In genomic region chr1:157417861-157418260, GRCm38 (mm10) we compare ENCODE assay signal across 11 mouse cellular contexts. TPM values are rescaled to one million over a fixed set of nuclear protein-coding genes. Genes with fewer than 3 reads are reported as not detected.
A peak's percentile ranks its signal among the peaks of the same experiment; 100 is the strongest.
DNase-seq lines count a peak whose midpoint lies in the region; ATAC-seq and TF ChIP-seq lines count a peak whose summit lies in the region.
"Had no signal": no experiment of that assay in that cellular context is flagged by ENCODE, and none has a peak within 500 bp of the region (broad histone marks: within the 10 kb centered on the region; RNA-seq: fewer than 3 reads in every experiment).

No protein-coding gene starts in this region.

- H3K27ac ChIP-seq in neural tube, embryonic 15.5 days (replicated peaks) = 0 out of 2 replicates have a peak overlapping the region, but pooled peaks have one; percentile 9
- 0 out of 2 replicates have a peak overlapping the region, but pooled peaks have one; percentile 30 for H3K27ac ChIP-seq in stomach, postnatal 0 days (replicated peaks)
- H3K27ac ChIP-seq in hindbrain, postnatal 0 days = no peak overlapping the region
- H3K27ac ChIP-seq: limb, embryonic 15.5 days had no signal

- H3K4me3 ChIP-seq in neural tube, embryonic 15.5 days (replicated peaks) = no peak overlapping the region
- H3K4me3 ChIP-seq in stomach, postnatal 0 days (ENCODE audit: low read depth, low read length) = no peak overlapping the region
- H3K4me3 ChIP-seq in hindbrain, postnatal 0 days (ENCODE audit: low read length) = no peak overlapping the region
- H3K4me3 ChIP-seq: limb, embryonic 15.5 days had no signal

- TF ChIP-seq EP300 in stomach, postnatal 0 days (optimal IDR thresholded peaks at IDR 0.05) = no peak

- no peaks in the 10 kb centered on the region for H3K9me3 ChIP-seq in neural tube, embryonic 15.5 days (replicated peaks)
- no peaks in the 10 kb centered on the region for H3K9me3 ChIP-seq in stomach, postnatal 0 days (ENCODE audit: control insufficient read depth, low read length)
- H3K9me3 ChIP-seq in hindbrain, postnatal 0 days (ENCODE audit: low read length) = no peaks in the 10 kb centered on the region
- H3K9me3 ChIP-seq: limb, embryonic 15.5 days had no signal

- no peak for ATAC-seq in neural tube, embryonic 15.5 days (ENCODE audit: low FRiP score)
- no peak for ATAC-seq in stomach, postnatal 0 days (ENCODE audit: low FRiP score, low TSS enrichment)
- no peak for ATAC-seq in hindbrain, postnatal 0 days
- ATAC-seq: hindbrain, embryonic 16.5 days; Patski had no signal

- H3K4me2 ChIP-seq in neural tube, embryonic 15.5 days = no peak overlapping the region
- H3K4me2 ChIP-seq in stomach, postnatal 0 days (replicated peaks; ENCODE audit: low read depth) = no peak overlapping the region
- H3K4me2 ChIP-seq in hindbrain, postnatal 0 days (ENCODE audit: low read depth, low read length) = no peak overlapping the region
- H3K4me2 ChIP-seq: limb, embryonic 15.5 days had no signal

- DNase-seq in adrenal gland, adult (ENCODE audit: inconsistent age in 2 of 2, low spot score in 1 of 2) = peak; percentile 14 to 42
- DNase-seq in adrenal gland, adult 2 months = no peak
- DNase-seq in neural tube, embryonic 10.5 days (ENCODE audit: extremely low spot score, low spot score) = no peak
- DNase-seq in kidney, postnatal 14 days = peak; percentile 44
- no peak for DNase-seq in stomach, postnatal 0 days (ENCODE audit: low spot score)
- no peak for DNase-seq in hindbrain, postnatal 0 days (ENCODE audit: low spot score)
- no peak for DNase-seq in adipocyte (ENCODE audit: low spot score)

- H3K9ac ChIP-seq in neural tube, embryonic 15.5 days (replicated peaks) = no peak overlapping the region
- H3K9ac ChIP-seq in stomach, postnatal 0 days (ENCODE audit: low read length) = no peak overlapping the region
- H3K9ac ChIP-seq in hindbrain, postnatal 0 days (replicated peaks; ENCODE audit: low read length) = no peak overlapping the region
- H3K9ac ChIP-seq: limb, embryonic 15.5 days had no signal

- no peak for TF ChIP-seq CTCF in stomach, postnatal 0 days (IDR thresholded peaks at IDR 0.05; ENCODE audit: low read depth)
- TF ChIP-seq CTCF in hindbrain, postnatal 0 days (IDR thresholded peaks at IDR 0.05; ENCODE audit: low read depth) = no peak

- no peaks in the 10 kb centered on the region for H3K27me3 ChIP-seq in neural tube, embryonic 15.5 days (replicated peaks)
- no peaks in the 10 kb centered on the region for H3K27me3 ChIP-seq in stomach, postnatal 0 days (ENCODE audit: control insufficient read depth, insufficient read depth, low read length)
- H3K27me3 ChIP-seq in hindbrain, postnatal 0 days (ENCODE audit: insufficient read depth, low read length) = no peaks in the 10 kb centered on the region
- H3K27me3 ChIP-seq: limb, embryonic 15.5 days; Patski had no signal

- no peaks in the 10 kb centered on the region for H3K4me1 ChIP-seq in neural tube, embryonic 15.5 days
- no peaks in the 10 kb centered on the region for H3K4me1 ChIP-seq in stomach, postnatal 0 days (replicated peaks; ENCODE audit: control insufficient read depth, insufficient read depth)
- H3K4me1 ChIP-seq in hindbrain, postnatal 0 days (ENCODE audit: insufficient read depth, low read length) = no peaks in the 10 kb centered on the region
- H3K4me1 ChIP-seq: limb, embryonic 15.5 days had no signal

- no peaks in the 10 kb centered on the region for H3K36me3 ChIP-seq in neural tube, embryonic 15.5 days
- no peaks in the 10 kb centered on the region for H3K36me3 ChIP-seq in stomach, postnatal 0 days (ENCODE audit: control insufficient read depth, insufficient read depth, low read length)
- no peaks in the 10 kb centered on the region for H3K36me3 ChIP-seq in hindbrain, postnatal 0 days (ENCODE audit: insufficient read depth, low read length)

- WGBS in neural tube, embryonic 15.5 days = 51% methylated on average over 7 of the region's 7 CpGs
- WGBS in stomach, postnatal 0 days = 50% methylated on average over 7 of the region's 7 CpGs
- WGBS in hindbrain, postnatal 0 days = 33% methylated on average over 7 of the region's 7 CpGs

RNA-seq across cellular contexts. Expression of gene Rasal2, which starts 5.5 kb away (rescaled TPM):
- total RNA-seq in adrenal gland, adult 2 months (2021) = 10 to 100 TPM; 13.0 to 13.7 TPM
- 1.4 and 1.6 TPM in 2 replicates for polyA plus RNA-seq in adrenal gland, adult 2 months (2012; rRNA removed)
- 34.2 and 39.1 TPM in 2 replicates for polyA plus RNA-seq in neural tube, embryonic 15.5 days (2015; fragmentation: Nextera tagmentation; extraction: Ambion mirVana)
- 8.6 and 9.0 TPM in 2 replicates for polyA plus RNA-seq in stomach, postnatal 0 days (2015; fragmentation: Nextera tagmentation; extraction: Ambion mirVana)
- total RNA-seq in hindbrain, postnatal 0 days (2014; rRNA removed) = 37.0 TPM in 2 replicates
- 31.3 and 33.7 TPM in 2 replicates for polyA plus RNA-seq in hindbrain, postnatal 0 days (2015; fragmentation: Nextera tagmentation; extraction: Ambion mirVana)

RNA-seq across cellular contexts. Expression of gene Cryzl2, which starts 40.5 kb away (rescaled TPM):
- total RNA-seq in adrenal gland, adult 2 months (2021) = 10 to 100 TPM; 39.9 to 50.3 TPM
- polyA plus RNA-seq in adrenal gland, adult 2 months (2012; rRNA removed) = 42.7 and 51.2 TPM in 2 replicates
- 6.5 and 8.6 TPM in 2 replicates for polyA plus RNA-seq in neural tube, embryonic 15.5 days (2015; fragmentation: Nextera tagmentation; extraction: Ambion mirVana)
- polyA plus RNA-seq in stomach, postnatal 0 days (2015; fragmentation: Nextera tagmentation; extraction: Ambion mirVana) = 14.8 and 16.4 TPM in 2 replicates
- 11.4 and 12.9 TPM in 2 replicates for total RNA-seq in hindbrain, postnatal 0 days (2014; rRNA removed)
- 10.6 and 11.6 TPM in 2 replicates for polyA plus RNA-seq in hindbrain, postnatal 0 days (2015; fragmentation: Nextera tagmentation; extraction: Ambion mirVana)
- polyA plus RNA-seq: Patski had no signal

Comparison
In these comparisons a context has a peak if more than half of its experiments do, and no peak if none do; other contexts are left out.
1. DNase-seq: peak in adrenal gland, adult (2 of 2) and kidney, postnatal 14 days (single experiment); none in adrenal gland, adult 2 months (single experiment), neural tube, embryonic 10.5 days (single experiment), stomach, postnatal 0 days (single experiment), hindbrain, postnatal 0 days (single experiment) and adipocyte (single experiment).